Mouse (Mus musculus): ENCODE data around the gene Zfp990. TPM values are rescaled to one million over a fixed set of nuclear protein-coding genes. Genes with fewer than 3 reads are reported as not detected.
A peak's percentile ranks its signal among the peaks of the same experiment; 100 is the strongest.
"Not testable (repeated sequence)": the region's sequence is repeated elsewhere in the genome, so short reads cannot be mapped to it uniquely, and the experiment has no call there.

Zfp990 gene
- 0.04 and 0.29 TPM in 2 replicates for total RNA-seq (2012; rRNA removed)
- 0.13 and 0.20 TPM in 2 replicates for total RNA-seq (2014; rRNA removed)
- 0.12 and 0.13 TPM in 2 replicates for polyA plus RNA-seq (2012; ENCODE audit: insufficient read length, low read depth)

- in situ Hi-C loops (cut with MboI; ENCODE audit: low pct_ligation_motif_present, low pct_unique_long_range_greater_than_20kb, low sequenced_read_pairs); H3K4me2 ChIP-seq (ENCODE audit: insufficient read depth, low read depth, poor library complexity, severe bottlenecking); H3K9me3 ChIP-seq (replicated peaks; ENCODE audit: low read length); H3K4me3 ChIP-seq (replicated peaks in 1 of 3; ENCODE audit: low read depth in 2 of 3, low read length in 2 of 3, poor library complexity in 1 of 3); H3K36me3 ChIP-seq (replicated peaks in 1 of 2; ENCODE audit: control insufficient read depth in 1 of 2, insufficient read depth in 1 of 2, low read length in 1 of 2); H3K4me1 ChIP-seq (ENCODE audit: control insufficient read depth in 1 of 2, insufficient read depth in 2 of 2); DNase-seq (ENCODE audit: extremely low read depth); H3K9ac ChIP-seq (ENCODE audit: insufficient read depth, low read depth); H3K27ac ChIP-seq (ENCODE audit: insufficient read depth, low read depth); dilution Hi-C loops (cut with MboI; ENCODE audit: extremely low pct_ligation_motif_present, extremely low pct_unique_long_range_greater_than_20kb, low sequenced_read_pairs); H3K79me2 ChIP-seq (replicated peaks; ENCODE audit: control insufficient read depth, extremely low read depth, insufficient read depth, poor library complexity, severe bottlenecking); H3K27me3 ChIP-seq (replicated peaks): not testable (repeated sequence)
These were observed at the start of gene Zfp990 for GRCm38 (mm10) chr4:145510459-145510858. Gene Zfp990 (plus strand): TSS chr4:145510759.

GRCm38 (mm10) chr4:145463553-145464253 is 46.9 kb upstream of the Zfp990 start:
- H3K4me3 ChIP-seq (replicated peaks in 1 of 3; ENCODE audit: low read depth in 2 of 3, low read length in 2 of 3, poor library complexity in 1 of 3); DNase-seq (ENCODE audit: extremely low read depth); H3K27ac ChIP-seq (ENCODE audit: insufficient read depth, low read depth); H3K27me3 ChIP-seq (replicated peaks); H3K4me2 ChIP-seq (ENCODE audit: insufficient read depth, low read depth, poor library complexity, severe bottlenecking); H3K79me2 ChIP-seq (replicated peaks; ENCODE audit: control insufficient read depth, extremely low read depth, insufficient read depth, poor library complexity, severe bottlenecking); H3K36me3 ChIP-seq (replicated peaks in 1 of 2; ENCODE audit: control insufficient read depth in 1 of 2, insufficient read depth in 1 of 2, low read length in 1 of 2); in situ Hi-C loops (cut with MboI; ENCODE audit: low pct_ligation_motif_present, low pct_unique_long_range_greater_than_20kb, low sequenced_read_pairs); H3K9me3 ChIP-seq (replicated peaks; ENCODE audit: low read length); H3K4me1 ChIP-seq (ENCODE audit: control insufficient read depth in 1 of 2, insufficient read depth in 2 of 2); dilution Hi-C loops (cut with MboI; ENCODE audit: extremely low pct_ligation_motif_present, extremely low pct_unique_long_range_greater_than_20kb, low sequenced_read_pairs); H3K9ac ChIP-seq (ENCODE audit: insufficient read depth, low read depth): not testable (repeated sequence)

- TF ChIP-seq POLR2A (IDR thresholded peaks at IDR 0.05; ENCODE audit: low read depth, low read length) (no peak), RAD21 (IDR thresholded peaks at IDR 0.05; ENCODE audit: low read depth, low read length) (peak; percentile 7), CTCF (conservative IDR thresholded peaks at IDR 0.05 in 1 of 2, IDR thresholded peaks at IDR 0.05 in 1 of 2; ENCODE audit: low read depth in 2 of 2, low read length in 2 of 2) (peak; percentile 24 to 28; a peak in 3 of 4 replicates)
- Histone ChIP-seq H3K27me3 (replicated peaks) (no peaks in the 10 kb centered on the region), H3K4me2 (ENCODE audit: insufficient read depth, low read depth, poor library complexity, severe bottlenecking) (no peak overlapping the region), H3K79me2 (replicated peaks; ENCODE audit: control insufficient read depth, extremely low read depth, insufficient read depth, poor library complexity, severe bottlenecking) (no peaks in the 10 kb centered on the region), H3K36me3 (replicated peaks in 1 of 2; ENCODE audit: control insufficient read depth in 1 of 2, insufficient read depth in 1 of 2, low read length in 1 of 2) (no peaks in the 10 kb centered on the region), H3K27ac (ENCODE audit: insufficient read depth, low read depth) (no peak overlapping the region), H3K9ac (ENCODE audit: insufficient read depth, low read depth) (no peak overlapping the region), H3K4me1 (ENCODE audit: control insufficient read depth in 1 of 2, insufficient read depth in 2 of 2) (no peaks in the 10 kb centered on the region), H3K4me3 (replicated peaks in 1 of 3; ENCODE audit: low read depth in 2 of 3, low read length in 2 of 3, poor library complexity in 1 of 3) (no peak overlapping the region), H3K9me3 (replicated peaks; ENCODE audit: low read length) (peaks cover 2% of the 10 kb centered on the region)
- dilution Hi-C loops (cut with MboI; ENCODE audit: extremely low pct_ligation_motif_present, extremely low pct_unique_long_range_greater_than_20kb, low sequenced_read_pairs), result no loop called here
- peak; percentile 2 for DNase-seq (ENCODE audit: extremely low read depth)
- in situ Hi-C loops (cut with MboI; ENCODE audit: low pct_ligation_motif_present, low pct_unique_long_range_greater_than_20kb, low sequenced_read_pairs), result no loop called here
These were observed 32.4 kb upstream of the Zfp990 start for GRCm38 (mm10) chr4:145478128-145478527.

- H3K9me3 ChIP-seq (replicated peaks; ENCODE audit: low read length); H3K27ac ChIP-seq (ENCODE audit: insufficient read depth, low read depth); dilution Hi-C loops (cut with MboI; ENCODE audit: extremely low pct_ligation_motif_present, extremely low pct_unique_long_range_greater_than_20kb, low sequenced_read_pairs); H3K36me3 ChIP-seq (replicated peaks in 1 of 2; ENCODE audit: control insufficient read depth in 1 of 2, insufficient read depth in 1 of 2, low read length in 1 of 2); H3K9ac ChIP-seq (ENCODE audit: insufficient read depth, low read depth); H3K4me2 ChIP-seq (ENCODE audit: insufficient read depth, low read depth, poor library complexity, severe bottlenecking); DNase-seq (ENCODE audit: extremely low read depth); H3K4me3 ChIP-seq (replicated peaks in 1 of 3; ENCODE audit: low read depth in 2 of 3, low read length in 2 of 3, poor library complexity in 1 of 3); H3K4me1 ChIP-seq (ENCODE audit: control insufficient read depth in 1 of 2, insufficient read depth in 2 of 2); H3K79me2 ChIP-seq (replicated peaks; ENCODE audit: control insufficient read depth, extremely low read depth, insufficient read depth, poor library complexity, severe bottlenecking); in situ Hi-C loops (cut with MboI; ENCODE audit: low pct_ligation_motif_present, low pct_unique_long_range_greater_than_20kb, low sequenced_read_pairs); H3K27me3 ChIP-seq (replicated peaks): not testable (repeated sequence)
These were observed 29.9 kb upstream of the Zfp990 start for GRCm38 (mm10) chr4:145480699-145481098.
